Mouse (Mus musculus) ES-CJ7 (cell line): ENCODE data around the gene Trim29.

ENCODE experiments used
- DNase-seq: peaks from one replicate; pipeline ENCODE4 v3.0.0; 2011; ENCODE audit warnings: low read depth, low spot score

Trim29 gene

GRCm38 (mm10) chr9:43384400-43384799 is 73.8 kb downstream of the Trim29 start:
- no peak for DNase-seq
